Mouse (Mus musculus): ENCODE measurements at regions not wholly inside any gene's neighbourhood (a gene's known extent, or its start where the extent isn't known, plus 50 kb on each side); places are given as distances from the start of the nearest gene placed in this dataset.

- Histone ChIP-seq H3K4me3 (no peak overlapping the region), H3K27ac (no peak overlapping the region), H3K27me3 (ENCODE audit: low read depth, poor library complexity, severe bottlenecking) (no peaks in the 10 kb centered on the region), H3K9me3 (replicated peaks) (no peaks in the 10 kb centered on the region), H3K4me1 (no peaks in the 10 kb centered on the region), H3K36me3 (no peaks in the 10 kb centered on the region)
- WGBS, result 87% methylated on average over 7 of the region's 7 CpGs
- no peak for DNase-seq (ENCODE audit: low spot score)
These were observed 97.5 kb upstream of the Fndc3a start for GRCm38 (mm10) chr14:72807286-72807685.

GRCm38 (mm10) chr14:72806598-72806997 is 96.8 kb upstream of the Fndc3a start:
- no peaks in the 10 kb centered on the region for H3K9me3 ChIP-seq (replicated peaks)
- no peak overlapping the region for H3K4me3 ChIP-seq
- H3K4me1 ChIP-seq, result no peaks in the 10 kb centered on the region
- WGBS, result 96% methylated on average over 6 of the region's 6 CpGs
- no peaks in the 10 kb centered on the region for H3K27me3 ChIP-seq (ENCODE audit: low read depth, poor library complexity, severe bottlenecking)
- H3K27ac ChIP-seq, result no peak overlapping the region
- DNase-seq (ENCODE audit: low spot score), result no peak
- no peaks in the 10 kb centered on the region for H3K36me3 ChIP-seq

- no peak for DNase-seq (ENCODE audit: low spot score)
- Histone ChIP-seq H3K9me3 (replicated peaks) (no peaks in the 10 kb centered on the region), H3K27me3 (ENCODE audit: low read depth, poor library complexity, severe bottlenecking) (no peaks in the 10 kb centered on the region), H3K4me1 (no peaks in the 10 kb centered on the region), H3K36me3 (no peaks in the 10 kb centered on the region), H3K4me3 (no peak overlapping the region), H3K27ac (no peak overlapping the region)
These were observed 93.8 kb upstream of the Fndc3a start for GRCm38 (mm10) chr14:72803579-72803978.

- Histone ChIP-seq H3K9me3 (replicated peaks) (no peaks in the 10 kb centered on the region), H3K27ac (no peak overlapping the region), H3K4me1 (no peaks in the 10 kb centered on the region), H3K27me3 (ENCODE audit: low read depth, poor library complexity, severe bottlenecking) (no peaks in the 10 kb centered on the region), H3K36me3 (no peaks in the 10 kb centered on the region), H3K4me3 (no peak overlapping the region)
- no peak for DNase-seq (ENCODE audit: low spot score)
- WGBS, result 84% methylated on average over 3 of the region's 3 CpGs
These were observed 80.9 kb upstream of the Fndc3a start for GRCm38 (mm10) chr14:72790654-72791053.

GRCm38 (mm10) chr14:72786929-72787328 is 77.1 kb upstream of the Fndc3a start:
- H3K27ac ChIP-seq, result no peak overlapping the region
- DNase-seq (ENCODE audit: low spot score), result no peak
- H3K9me3 ChIP-seq (replicated peaks), result no peaks in the 10 kb centered on the region
- WGBS, result 94% methylated on average over 3 of the region's 3 CpGs
- H3K27me3 ChIP-seq (ENCODE audit: low read depth, poor library complexity, severe bottlenecking), result no peaks in the 10 kb centered on the region
- H3K36me3 ChIP-seq, result no peaks in the 10 kb centered on the region
- H3K4me3 ChIP-seq, result no peak overlapping the region
- peaks cover 5% of the 10 kb centered on the region; the same call in 1 of the 2 replicates for H3K4me1 ChIP-seq

- 64% methylated on average over 9 of the region's 9 CpGs for WGBS
These were observed 73.4 kb upstream of the Fndc3a start for GRCm38 (mm10) chr14:72783248-72783647.

GRCm38 (mm10) chr14:72779446-72779845 is 69.6 kb upstream of the Fndc3a start:
- no peaks in the 10 kb centered on the region for H3K36me3 ChIP-seq
- WGBS, result 80% methylated on average over 4 of the region's 4 CpGs
- H3K27me3 ChIP-seq (ENCODE audit: low read depth, poor library complexity, severe bottlenecking), result no peaks in the 10 kb centered on the region
- H3K9me3 ChIP-seq (replicated peaks), result no peaks in the 10 kb centered on the region
- DNase-seq (ENCODE audit: low spot score), result no peak
- H3K4me1 ChIP-seq, result peaks cover 5% of the 10 kb centered on the region; the same call in 1 of the 2 replicates
- H3K4me3 ChIP-seq, result no peak overlapping the region
- H3K27ac ChIP-seq, result no peak overlapping the region

More at GRCm38 (mm10) chr14:72783248-72783647, 73.4 kb upstream of the Fndc3a start:
- DNase-seq (ENCODE audit: low spot score), result no peak
- Histone ChIP-seq H3K27ac (no peak overlapping the region), H3K9me3 (replicated peaks) (no peaks in the 10 kb centered on the region), H3K4me3 (no peak overlapping the region), H3K4me1 (peaks cover 5% of the 10 kb centered on the region; the same call in 1 of the 2 replicates), H3K27me3 (ENCODE audit: low read depth, poor library complexity, severe bottlenecking) (no peaks in the 10 kb centered on the region), H3K36me3 (no peaks in the 10 kb centered on the region)

- Histone ChIP-seq H3K27ac (no peak overlapping the region), H3K27me3 (ENCODE audit: low read depth, poor library complexity, severe bottlenecking) (no peaks in the 10 kb centered on the region), H3K36me3 (no peaks in the 10 kb centered on the region), H3K4me1 (peaks cover 5% of the 10 kb centered on the region; the same call in 1 of the 2 replicates), H3K9me3 (replicated peaks) (no peaks in the 10 kb centered on the region), H3K4me3 (no peak overlapping the region)
- WGBS, result 87% methylated on average over 6 of the region's 6 CpGs
- no peak for DNase-seq (ENCODE audit: low spot score)
These were observed 69.0 kb upstream of the Fndc3a start for GRCm38 (mm10) chr14:72778756-72779155.

GRCm38 (mm10) chr14:72777927-72778560 is 68.2 kb upstream of the Fndc3a start:
- Histone ChIP-seq H3K36me3 (no peaks in the 10 kb centered on the region), H3K27me3 (ENCODE audit: low read depth, poor library complexity, severe bottlenecking) (no peaks in the 10 kb centered on the region), H3K4me3 (no peak overlapping the region), H3K9me3 (replicated peaks) (no peaks in the 10 kb centered on the region), H3K27ac (no peak overlapping the region), H3K4me1 (peaks cover under 1% of the 10 kb centered on the region; the same call in 1 of the 2 replicates)
- WGBS, result 85% methylated on average over 6 of the region's 6 CpGs
- no peak for DNase-seq (ENCODE audit: low spot score)

GRCm38 (mm10) chr14:72770237-72770636 is 60.4 kb upstream of the Fndc3a start:
- Histone ChIP-seq H3K4me3 (no peak overlapping the region), H3K9me3 (replicated peaks) (no peaks in the 10 kb centered on the region), H3K27me3 (ENCODE audit: low read depth, poor library complexity, severe bottlenecking) (no peaks in the 10 kb centered on the region), H3K36me3 (no peaks in the 10 kb centered on the region), H3K4me1 (0 out of 2 replicates have a peak, but pooled peaks cover 4% of the 10 kb centered on the region), H3K27ac (no peak overlapping the region)
- 45% methylated on average over 1 of the region's 1 CpGs for WGBS
- DNase-seq (ENCODE audit: low spot score), result no peak

GRCm38 (mm10) chr14:72760123-72760522 is 50.3 kb upstream of the Fndc3a start:
- Histone ChIP-seq H3K27ac (no peak overlapping the region), H3K4me1 (no peaks in the 10 kb centered on the region), H3K36me3 (no peaks in the 10 kb centered on the region), H3K4me3 (no peak overlapping the region), H3K27me3 (ENCODE audit: low read depth, poor library complexity, severe bottlenecking) (no peaks in the 10 kb centered on the region), H3K9me3 (replicated peaks) (no peaks in the 10 kb centered on the region)
- no peak for DNase-seq (ENCODE audit: low spot score)
